Mouse (Mus musculus): ENCODE data around the gene Fxyd3.

The Fxyd3 gene

GRCm38 (mm10) chr7:31049846-31050281 lies 26.6 kb downstream of the Fxyd3 start:
- no peak for DNase-seq (ENCODE audit: low spot score)

GRCm38 (mm10) chr7:31049135-31049845 lies 27.2 kb downstream of the Fxyd3 start:
- no peak for DNase-seq (ENCODE audit: low spot score)

GRCm38 (mm10) chr7:31042431-31042910 lies 34.0 kb downstream of the Fxyd3 start, which contains the start of gene Fxyd5:
Gene Fxyd5 (minus strand): TSS chr7:31042481.
- no peak for DNase-seq (ENCODE audit: low spot score)

- DNase-seq (ENCODE audit: low spot score), result peak; percentile 64
Observed at GRCm38 (mm10) chr7:31041662-31042315, 34.7 kb downstream of the Fxyd3 start.

- DNase-seq (ENCODE audit: low spot score), result no peak
Observed at GRCm38 (mm10) chr7:31041023-31041407, 35.5 kb downstream of the Fxyd3 start.

- no peak for DNase-seq (ENCODE audit: low spot score)
Observed at GRCm38 (mm10) chr7:31040281-31041022, 36.1 kb downstream of the Fxyd3 start.

GRCm38 (mm10) chr7:31039011-31039410 lies 37.5 kb downstream of the Fxyd3 start:
- no peak for DNase-seq (ENCODE audit: low spot score)

- no peak for DNase-seq (ENCODE audit: low spot score)
Observed at GRCm38 (mm10) chr7:31037675-31038074, 38.8 kb downstream of the Fxyd3 start.

- no peak for DNase-seq (ENCODE audit: low spot score)
Observed at GRCm38 (mm10) chr7:31036917-31037316, 39.6 kb downstream of the Fxyd3 start.

- DNase-seq (ENCODE audit: low spot score), result no peak
Observed at GRCm38 (mm10) chr7:31035291-31035690, 41.2 kb downstream of the Fxyd3 start.

- DNase-seq (ENCODE audit: low spot score), result no peak
Observed at GRCm38 (mm10) chr7:31034789-31035188, 41.7 kb downstream of the Fxyd3 start.

GRCm38 (mm10) chr7:31033409-31034165 lies 42.9 kb downstream of the Fxyd3 start:
- no peak for DNase-seq (ENCODE audit: low spot score)

GRCm38 (mm10) chr7:31031731-31032130 lies 44.8 kb downstream of the Fxyd3 start:
- DNase-seq (ENCODE audit: low spot score), result no peak

GRCm38 (mm10) chr7:31030717-31031116 lies 45.8 kb downstream of the Fxyd3 start:
- no peak for DNase-seq (ENCODE audit: low spot score)

GRCm38 (mm10) chr7:31028609-31029008 lies 47.9 kb downstream of the Fxyd3 start:
- no peak for DNase-seq (ENCODE audit: low spot score)
